Mouse (Mus musculus): Measurements from ENCODE around the gene Wfdc2. TPM values are rescaled to one million over a fixed set of nuclear protein-coding genes. Genes with fewer than 3 reads are reported as not detected.
"Not testable (repeated sequence)": the region's sequence is repeated elsewhere in the genome, so short reads cannot be mapped to it uniquely, and the experiment has no call there.

Gene Wfdc2
- polyA plus RNA-seq, 1 experiment from 2014 or later = 2.9 TPM

- Histone ChIP-seq H3K36me3 (ENCODE audit: control insufficient read depth, insufficient read depth, low read length) (no peaks in the 10 kb centered on the region), H3K4me1 (ENCODE audit: control insufficient read depth, insufficient read depth, low read depth, low read length) (peaks cover 10% of the 10 kb centered on the region), H3K4me3 (ENCODE audit: low read length) (no peak overlapping the region), H3K9me3 (ENCODE audit: control insufficient read depth, low read length) (no peaks in the 10 kb centered on the region), H3K27ac (ENCODE audit: low read depth, low read length) (no peak overlapping the region), H3K27me3 (replicated peaks; ENCODE audit: control insufficient read depth, insufficient read depth, low read length) (no peaks in the 10 kb centered on the region; the same call in 1 of the 2 replicates), H3K9ac (ENCODE audit: low read depth, low read length) (no peak overlapping the region), H3K4me2 (ENCODE audit: low read length) (no peak overlapping the region)
- no peak for ATAC-seq
- WGBS = 54% methylated on average over 16 of the region's 16 CpGs
Observed at GRCm38 (mm10) chr2:164558991-164559645, 3.1 kb upstream of the Wfdc2 start.

GRCm38 (mm10) chr2:164560106-164560505 is 2.1 kb upstream of the Wfdc2 start:
- no peaks in the 10 kb centered on the region for H3K36me3 ChIP-seq (ENCODE audit: control insufficient read depth, insufficient read depth, low read length)
- H3K4me3 ChIP-seq (ENCODE audit: low read length) = no peak overlapping the region
- no peak overlapping the region for H3K4me2 ChIP-seq (ENCODE audit: low read length)
- no peak overlapping the region for H3K9ac ChIP-seq (ENCODE audit: low read depth, low read length)
- H3K27me3 ChIP-seq (replicated peaks; ENCODE audit: control insufficient read depth, insufficient read depth, low read length) = no peaks in the 10 kb centered on the region; the same call in none of the 2 replicates
- WGBS = 93% methylated on average over 8 of the region's 8 CpGs
- H3K27ac ChIP-seq (ENCODE audit: low read depth, low read length) = no peak overlapping the region
- ATAC-seq = no peak
- H3K9me3 ChIP-seq (ENCODE audit: control insufficient read depth, low read length) = no peaks in the 10 kb centered on the region
- H3K4me1 ChIP-seq (ENCODE audit: control insufficient read depth, insufficient read depth, low read depth, low read length) = peaks cover 11% of the 10 kb centered on the region

- H3K27ac ChIP-seq (ENCODE audit: low read depth, low read length) = no peak overlapping the region
- peak overlapping the region; percentile 94 for H3K4me2 ChIP-seq (ENCODE audit: low read length)
- peak overlapping the region; percentile 66 for H3K9ac ChIP-seq (ENCODE audit: low read depth, low read length)
- H3K4me1 ChIP-seq (ENCODE audit: control insufficient read depth, insufficient read depth, low read depth, low read length) = peaks cover 11% of the 10 kb centered on the region
- no peaks in the 10 kb centered on the region for H3K36me3 ChIP-seq (ENCODE audit: control insufficient read depth, insufficient read depth, low read length)
- ATAC-seq = peak; percentile 69
- H3K4me3 ChIP-seq (ENCODE audit: low read length) = peak overlapping the region; percentile 52
- no peaks in the 10 kb centered on the region; the same call in none of the 2 replicates for H3K27me3 ChIP-seq (replicated peaks; ENCODE audit: control insufficient read depth, insufficient read depth, low read length)
- no peaks in the 10 kb centered on the region for H3K9me3 ChIP-seq (ENCODE audit: control insufficient read depth, low read length)
- WGBS = 2% methylated on average over 32 of the region's 32 CpGs
Observed at GRCm38 (mm10) chr2:164563339-164564038, 1.3 kb downstream of the Wfdc2 start.

- no peaks in the 10 kb centered on the region for H3K36me3 ChIP-seq (ENCODE audit: control insufficient read depth, insufficient read depth, low read length)
- H3K4me2 ChIP-seq (ENCODE audit: low read length) = no peak overlapping the region
- no peak overlapping the region for H3K4me3 ChIP-seq (ENCODE audit: low read length)
- H3K4me1 ChIP-seq (ENCODE audit: control insufficient read depth, insufficient read depth, low read depth, low read length) = peaks cover 11% of the 10 kb centered on the region
- H3K27ac ChIP-seq (ENCODE audit: low read depth, low read length) = no peak overlapping the region
- ATAC-seq = no peak; the same call in 1 of the 2 replicates
- 65% methylated on average over 5 of the region's 5 CpGs for WGBS
- no peak overlapping the region for H3K9ac ChIP-seq (ENCODE audit: low read depth, low read length)
- no peaks in the 10 kb centered on the region for H3K9me3 ChIP-seq (ENCODE audit: control insufficient read depth, low read length)
- no peaks in the 10 kb centered on the region; the same call in none of the 2 replicates for H3K27me3 ChIP-seq (replicated peaks; ENCODE audit: control insufficient read depth, insufficient read depth, low read length)
Observed at GRCm38 (mm10) chr2:164564346-164564745, 2.1 kb downstream of the Wfdc2 start.

- no peak overlapping the region for H3K4me2 ChIP-seq (ENCODE audit: low read length)
- no peaks in the 10 kb centered on the region for H3K36me3 ChIP-seq (ENCODE audit: control insufficient read depth, insufficient read depth, low read length)
- ATAC-seq = no peak
- H3K9me3 ChIP-seq (ENCODE audit: control insufficient read depth, low read length) = no peaks in the 10 kb centered on the region
- no peak overlapping the region for H3K4me3 ChIP-seq (ENCODE audit: low read length)
- 84% methylated on average over 2 of the region's 2 CpGs for WGBS
- H3K4me1 ChIP-seq (ENCODE audit: control insufficient read depth, insufficient read depth, low read depth, low read length) = peaks cover 11% of the 10 kb centered on the region
- no peak overlapping the region for H3K9ac ChIP-seq (ENCODE audit: low read depth, low read length)
- no peaks in the 10 kb centered on the region; the same call in none of the 2 replicates for H3K27me3 ChIP-seq (replicated peaks; ENCODE audit: control insufficient read depth, insufficient read depth, low read length)
- no peak overlapping the region for H3K27ac ChIP-seq (ENCODE audit: low read depth, low read length)
Observed at GRCm38 (mm10) chr2:164566997-164567396, 4.8 kb downstream of the Wfdc2 start.

- H3K9ac ChIP-seq (ENCODE audit: low read depth, low read length) = no peak overlapping the region
- H3K27me3 ChIP-seq (replicated peaks; ENCODE audit: control insufficient read depth, insufficient read depth, low read length) = no peaks in the 10 kb centered on the region; the same call in none of the 2 replicates
- H3K4me2 ChIP-seq (ENCODE audit: low read length) = no peak overlapping the region
- H3K9me3 ChIP-seq (ENCODE audit: control insufficient read depth, low read length) = no peaks in the 10 kb centered on the region
- ATAC-seq = no peak
- no peak overlapping the region for H3K27ac ChIP-seq (ENCODE audit: low read depth, low read length)
- WGBS = 87% methylated on average over 5 of the region's 5 CpGs
- H3K36me3 ChIP-seq (ENCODE audit: control insufficient read depth, insufficient read depth, low read length) = no peaks in the 10 kb centered on the region
- peaks cover 11% of the 10 kb centered on the region for H3K4me1 ChIP-seq (ENCODE audit: control insufficient read depth, insufficient read depth, low read depth, low read length)
- no peak overlapping the region for H3K4me3 ChIP-seq (ENCODE audit: low read length)
Observed at GRCm38 (mm10) chr2:164567460-164567859, 5.2 kb downstream of the Wfdc2 start.

- H3K36me3 ChIP-seq (ENCODE audit: control insufficient read depth, insufficient read depth, low read length); H3K4me3 ChIP-seq (ENCODE audit: low read length): not testable (repeated sequence)
- WGBS = 85% methylated on average over 6 of the region's 6 CpGs
Observed at GRCm38 (mm10) chr2:164573359-164573758, 11.1 kb downstream of the Wfdc2 start, which contains the start of gene Spint3. Gene Spint3 (minus strand): TSS chr2:164573459.

GRCm38 (mm10) chr2:164585025-164585725 is 23.0 kb downstream of the Wfdc2 start, which contains the start of gene Wfdc6a:
Gene Wfdc6a (minus strand): TSS chr2:164585447.
- H3K4me3 ChIP-seq (ENCODE audit: low read length); H3K27me3 ChIP-seq (replicated peaks; ENCODE audit: control insufficient read depth, insufficient read depth, low read length); H3K4me1 ChIP-seq (ENCODE audit: control insufficient read depth, insufficient read depth, low read depth, low read length); H3K9ac ChIP-seq (ENCODE audit: low read depth, low read length); H3K9me3 ChIP-seq (ENCODE audit: control insufficient read depth, low read length); H3K27ac ChIP-seq (ENCODE audit: low read depth, low read length); H3K36me3 ChIP-seq (ENCODE audit: control insufficient read depth, insufficient read depth, low read length); H3K4me2 ChIP-seq (ENCODE audit: low read length); ATAC-seq: not testable (repeated sequence)
- 64% methylated on average over 13 of the region's 13 CpGs for WGBS

More at GRCm38 (mm10) chr2:164573359-164573758, 11.1 kb downstream of the Wfdc2 start, which contains the start of gene Spint3:
- not testable (repeated sequence) for H3K4me2 ChIP-seq (ENCODE audit: low read length); H3K27ac ChIP-seq (ENCODE audit: low read depth, low read length); ATAC-seq; H3K9ac ChIP-seq (ENCODE audit: low read depth, low read length); H3K4me1 ChIP-seq (ENCODE audit: control insufficient read depth, insufficient read depth, low read depth, low read length); H3K9me3 ChIP-seq (ENCODE audit: control insufficient read depth, low read length); H3K27me3 ChIP-seq (replicated peaks; ENCODE audit: control insufficient read depth, insufficient read depth, low read length)

- 10% methylated on average over 4 of the region's 4 CpGs for WGBS
- H3K4me2 ChIP-seq (ENCODE audit: low read length) = no peak overlapping the region
- 0 out of 2 replicates have a peak overlapping the region, but pooled peaks have one; percentile 11 for H3K9ac ChIP-seq (ENCODE audit: low read depth, low read length)
- no peak for ATAC-seq
- no peaks in the 10 kb centered on the region for H3K4me1 ChIP-seq (ENCODE audit: control insufficient read depth, insufficient read depth, low read depth, low read length)
- no peaks in the 10 kb centered on the region for H3K9me3 ChIP-seq (ENCODE audit: control insufficient read depth, low read length)
- no peaks in the 10 kb centered on the region for H3K36me3 ChIP-seq (ENCODE audit: control insufficient read depth, insufficient read depth, low read length)
- H3K27me3 ChIP-seq (replicated peaks; ENCODE audit: control insufficient read depth, insufficient read depth, low read length) = no peaks in the 10 kb centered on the region
- H3K4me3 ChIP-seq (ENCODE audit: low read length) = no peak overlapping the region
- H3K27ac ChIP-seq (ENCODE audit: low read depth, low read length) = no peak overlapping the region
Observed at GRCm38 (mm10) chr2:164592014-164592413, 29.8 kb downstream of the Wfdc2 start.
